Mouse (Mus musculus) adipocyte (in vitro differentiated cells): Measurements from ENCODE around the gene Plekhh3.
A peak's percentile ranks its signal among the peaks of the same experiment; 100 is the strongest.
"Not testable (repeated sequence)": the region's sequence is repeated elsewhere in the genome, so short reads cannot be mapped to it uniquely, and the experiment has no call there.

Experiments used
- DNase-seq: peaks from one replicate; pipeline ENCODE4 v3.0.0-alpha.2; 2016; ENCODE audit warnings: low spot score

Plekhh3 gene

DNA sequence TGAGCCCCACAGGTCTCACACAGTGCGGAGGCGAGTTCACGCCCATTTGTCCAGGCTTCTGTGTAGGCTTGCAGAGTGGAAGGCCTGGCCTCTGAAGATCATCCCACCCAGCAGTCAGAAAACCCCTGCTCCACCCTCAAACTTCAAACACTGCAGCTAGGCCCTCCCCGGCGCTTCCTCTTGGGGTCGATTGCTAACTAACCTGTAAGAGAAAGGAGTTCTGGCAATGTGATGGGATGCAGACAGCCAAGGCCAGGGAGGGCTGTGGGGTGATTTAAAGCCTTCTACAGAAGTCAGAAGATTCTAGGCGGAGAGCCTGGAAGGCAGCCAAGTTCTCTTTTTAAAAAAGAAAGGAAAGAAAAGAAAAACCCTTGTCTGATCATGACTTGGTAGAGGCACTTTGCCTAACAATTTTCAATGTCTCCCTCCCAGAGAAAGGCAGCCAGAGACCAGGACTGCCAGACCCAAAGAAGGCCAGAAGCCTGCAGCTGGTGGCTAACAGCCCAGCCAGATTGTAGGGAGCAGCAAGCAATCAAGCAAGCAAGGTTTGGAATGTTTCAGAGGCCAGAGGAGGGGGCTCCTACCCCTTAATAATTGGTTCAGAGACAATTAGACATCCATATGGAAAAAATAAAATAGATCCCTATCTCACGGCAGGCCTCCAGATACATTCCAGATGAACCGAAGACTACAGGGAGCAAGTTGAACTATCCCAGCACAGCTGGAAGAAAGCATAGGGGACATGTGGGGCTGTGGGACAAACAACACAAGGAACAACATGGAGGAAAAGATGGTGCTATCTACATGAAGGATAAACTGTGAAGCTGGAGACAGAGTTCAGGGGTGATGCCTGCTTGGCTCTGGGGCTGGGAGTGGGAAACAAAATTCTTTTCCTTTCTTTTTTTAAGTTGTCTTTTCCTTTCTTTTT lies 21.7 kb downstream of the Plekhh3 start:
- peak; percentile 64 for DNase-seq

DNA sequence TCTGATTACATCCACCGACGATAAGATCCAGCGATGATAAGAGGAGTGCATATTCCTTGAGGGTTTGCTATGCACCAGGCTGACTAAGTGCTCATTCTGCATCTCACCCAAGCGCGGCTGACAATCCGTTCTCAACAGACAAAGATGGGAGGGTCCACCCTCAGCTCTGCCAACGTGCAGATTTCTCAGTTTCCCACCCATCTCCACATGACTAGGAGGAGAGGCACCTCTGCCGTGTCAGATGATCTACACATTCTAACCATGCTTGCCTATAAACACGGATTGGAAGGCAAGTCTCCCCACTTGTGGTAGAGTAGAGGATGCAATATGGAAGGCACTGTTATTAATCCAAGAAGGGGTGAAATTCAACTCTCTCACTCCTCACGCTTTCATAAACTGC lies 22.4 kb downstream of the Plekhh3 start:
- no peak for DNase-seq

DNA sequence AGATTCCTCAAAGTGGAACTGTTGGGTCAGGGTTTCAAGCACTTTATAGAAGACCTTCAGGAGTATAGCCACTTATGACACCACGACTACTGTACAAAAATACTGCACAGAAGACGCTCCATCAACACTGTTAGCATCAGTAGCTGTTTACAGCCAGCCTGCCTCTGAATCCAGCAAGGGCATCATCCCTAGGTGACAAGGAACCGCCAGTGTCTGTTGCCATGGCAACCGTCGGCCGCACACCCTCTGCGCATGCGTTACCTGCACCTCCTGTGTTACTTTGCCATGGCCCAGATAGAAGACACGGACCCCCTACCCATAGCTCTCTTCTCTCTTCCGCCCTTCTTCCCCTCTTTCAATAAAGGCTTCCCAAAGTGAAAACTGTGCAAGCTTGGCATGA lies 24.8 kb downstream of the Plekhh3 start:
- no peak for DNase-seq

DNA sequence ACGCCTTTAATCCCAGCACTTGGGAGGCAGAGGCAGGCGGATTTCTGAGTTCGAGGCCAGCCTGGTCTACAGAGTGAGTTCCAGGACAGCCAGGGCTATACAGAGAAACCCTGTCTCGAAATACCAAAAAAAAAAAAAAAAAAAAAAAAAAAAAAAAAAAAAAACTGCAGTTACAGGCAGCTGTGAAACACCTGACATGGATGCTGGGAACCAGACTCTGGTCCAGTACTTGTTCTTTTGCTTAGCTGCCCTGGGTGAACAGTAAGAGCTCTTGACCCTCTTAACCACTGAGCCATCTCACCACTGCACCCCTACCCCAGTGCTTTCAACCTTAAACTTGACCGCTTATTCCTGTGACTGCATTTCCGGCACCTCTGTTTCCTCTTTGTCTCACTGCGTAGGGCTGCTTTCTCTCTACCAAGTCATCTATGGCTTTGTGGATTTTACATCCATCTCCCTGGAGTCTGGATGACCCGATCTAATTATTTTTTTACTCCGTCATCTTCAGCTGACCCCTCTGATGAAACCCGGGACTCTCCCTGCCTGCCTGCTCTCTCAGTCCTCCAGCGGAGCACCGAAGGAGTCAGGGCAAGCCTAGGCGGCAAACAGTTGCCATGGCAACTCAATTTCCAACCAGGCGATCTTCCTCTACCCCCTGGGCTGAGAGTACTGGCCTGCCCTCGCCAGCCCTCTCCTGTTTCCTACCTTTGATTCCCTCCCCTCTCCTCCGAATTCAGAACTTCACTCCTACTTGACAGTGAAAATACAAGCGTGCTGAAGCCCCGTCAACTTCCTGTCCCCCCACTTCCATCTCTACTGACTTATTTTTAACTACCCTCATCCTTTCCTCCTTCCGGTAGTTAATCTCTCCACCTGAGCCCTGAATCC lies 27.6 kb downstream of the Plekhh3 start:
- DNase-seq, result no peak

GRCm38 (mm10) chr11:101142215-101142967 lies 28.8 kb downstream of the Plekhh3 start:
- DNase-seq, result no peak

- no peak for DNase-seq
Observed at GRCm38 (mm10) chr11:101141088-101141487, 30.1 kb downstream of the Plekhh3 start.

DNA sequence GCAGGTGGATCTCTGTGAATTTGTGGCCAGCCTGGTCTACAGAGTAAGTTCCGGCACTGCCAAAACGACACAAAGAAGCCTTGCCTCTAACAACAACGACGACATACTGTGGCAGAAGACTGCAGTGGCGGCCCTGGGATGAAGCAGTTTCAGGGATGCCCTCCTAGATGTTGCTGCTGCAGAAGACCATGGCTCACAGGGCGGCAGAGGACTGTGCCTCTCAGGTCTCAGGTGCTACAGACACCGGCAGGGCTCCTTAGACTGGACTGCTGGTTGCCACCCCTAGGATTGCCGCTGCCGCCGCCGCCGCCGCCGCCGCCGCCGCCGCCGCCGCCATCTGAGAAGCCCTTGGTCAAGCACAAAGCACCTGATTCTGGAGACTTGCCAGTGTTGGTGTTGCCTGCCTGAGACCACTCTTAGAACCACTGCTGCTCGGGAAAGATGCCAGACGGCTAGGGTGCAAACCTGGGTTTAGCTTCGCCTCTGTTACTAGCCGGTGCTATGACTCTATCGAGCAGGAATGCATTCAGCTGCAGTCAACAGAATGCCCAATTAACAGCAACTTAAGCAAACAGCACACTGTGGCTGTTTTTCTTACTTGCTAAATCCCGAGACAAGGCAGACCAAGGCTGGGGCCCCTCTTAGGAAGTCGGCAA lies 30.9 kb downstream of the Plekhh3 start:
- no peak for DNase-seq

- no peak for DNase-seq
Observed at GRCm38 (mm10) chr11:101138536-101139181, 32.5 kb downstream of the Plekhh3 start.

DNA sequence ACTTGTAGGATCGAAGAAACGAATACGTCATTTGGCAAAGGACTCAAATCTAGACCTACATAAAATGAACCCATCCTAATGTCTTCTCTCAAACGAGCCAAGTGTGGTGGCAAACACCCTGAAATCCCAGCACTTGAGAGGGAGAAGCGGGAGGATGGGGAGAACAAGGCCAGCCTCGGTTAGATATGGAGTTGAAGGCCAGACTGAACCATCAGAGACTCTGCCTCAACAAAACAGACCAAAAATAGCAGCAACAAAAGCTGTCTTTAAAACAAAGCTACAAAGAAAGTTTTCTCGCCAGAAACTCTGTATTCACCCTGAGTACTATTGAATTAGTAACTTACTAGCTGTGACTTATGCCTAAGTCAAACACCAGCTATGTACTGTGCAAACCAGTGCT lies 34.2 kb downstream of the Plekhh3 start:
- DNase-seq, result no peak

GRCm38 (mm10) chr11:101134217-101134865 lies 36.8 kb downstream of the Plekhh3 start:
- DNase-seq, result no peak

GRCm38 (mm10) chr11:101133037-101133436 lies 38.1 kb downstream of the Plekhh3 start:
- no peak for DNase-seq

DNA sequence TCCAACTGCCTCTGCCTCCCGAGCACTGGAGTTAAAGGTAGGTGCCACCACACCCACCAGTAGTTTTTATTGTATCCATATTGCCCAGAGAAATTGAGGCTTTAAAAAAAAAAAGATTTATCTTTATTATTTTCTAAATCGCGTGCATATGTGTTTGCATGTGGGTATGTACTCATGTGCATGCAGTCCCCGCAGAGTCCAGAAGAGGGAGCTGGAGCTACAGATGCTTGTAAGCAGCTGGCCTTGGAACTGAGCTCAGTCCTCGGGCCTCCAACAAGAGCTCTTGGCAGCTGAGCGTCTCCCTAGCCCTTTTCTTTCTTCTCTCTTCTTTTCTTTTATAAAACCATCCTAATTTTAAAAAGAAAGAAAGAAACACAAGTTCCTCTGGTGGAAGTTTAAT lies 39.5 kb downstream of the Plekhh3 start:
- peak; percentile 61 for DNase-seq

GRCm38 (mm10) chr11:101131187-101131586 lies 40.0 kb downstream of the Plekhh3 start:
- DNase-seq, result peak; percentile 69

DNA sequence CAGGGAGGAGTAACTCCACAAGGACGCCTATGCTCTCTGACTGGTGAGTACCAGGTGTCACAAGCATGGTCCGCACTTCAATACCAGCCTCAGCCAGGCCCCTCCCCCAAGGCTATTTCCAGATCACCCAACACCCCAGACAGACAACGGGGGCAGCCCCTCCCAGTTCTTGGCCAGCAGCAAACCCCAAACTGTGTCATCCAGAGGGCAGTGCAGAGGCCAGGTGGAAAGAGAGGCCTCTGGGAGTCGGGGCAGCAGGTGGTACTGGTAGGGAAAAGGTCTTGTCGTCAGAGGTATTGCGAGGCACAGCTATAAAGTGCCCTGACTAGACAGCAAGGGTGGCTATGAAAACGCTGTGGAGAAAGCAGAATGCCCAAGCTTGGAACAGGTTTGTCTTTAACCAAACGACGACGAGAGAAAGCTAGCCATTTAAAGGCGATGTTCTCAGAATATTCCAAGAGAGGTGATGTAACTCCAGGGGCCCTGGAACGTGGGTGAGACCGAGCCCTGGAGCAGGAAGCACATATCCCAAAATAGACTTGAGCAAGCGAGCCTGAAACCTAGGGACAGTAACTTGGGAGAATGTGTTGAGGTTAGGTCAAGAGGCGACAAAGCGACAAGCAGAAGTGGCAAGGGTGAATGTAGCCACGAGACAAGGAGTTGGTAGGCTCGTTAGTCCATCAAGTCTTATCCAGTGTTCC lies 40.9 kb downstream of the Plekhh3 start:
- DNase-seq, result peak; percentile 35

- no peak for DNase-seq
Observed at GRCm38 (mm10) chr11:101128996-101129577, 42.1 kb downstream of the Plekhh3 start.

DNA sequence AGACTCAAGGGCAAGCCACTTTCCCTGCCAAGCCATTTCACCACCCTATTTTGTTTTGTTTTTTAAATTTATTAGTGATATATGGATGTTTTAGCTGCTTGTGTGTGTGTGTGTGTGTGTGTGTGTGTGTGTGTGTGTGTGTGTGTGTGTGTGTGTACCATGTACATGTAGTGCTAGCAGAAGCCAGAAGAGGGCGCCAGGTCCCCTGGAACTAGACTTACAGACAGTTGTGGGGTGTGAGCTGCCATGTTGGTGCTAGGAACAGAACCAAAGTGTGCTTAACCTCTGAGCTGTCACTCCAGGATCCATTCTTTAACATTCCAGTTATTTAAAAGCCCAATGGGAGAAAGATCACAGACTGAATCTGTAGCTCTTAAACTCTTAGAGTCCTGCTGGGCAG lies 44.1 kb downstream of the Plekhh3 start:
- no peak for DNase-seq

DNA sequence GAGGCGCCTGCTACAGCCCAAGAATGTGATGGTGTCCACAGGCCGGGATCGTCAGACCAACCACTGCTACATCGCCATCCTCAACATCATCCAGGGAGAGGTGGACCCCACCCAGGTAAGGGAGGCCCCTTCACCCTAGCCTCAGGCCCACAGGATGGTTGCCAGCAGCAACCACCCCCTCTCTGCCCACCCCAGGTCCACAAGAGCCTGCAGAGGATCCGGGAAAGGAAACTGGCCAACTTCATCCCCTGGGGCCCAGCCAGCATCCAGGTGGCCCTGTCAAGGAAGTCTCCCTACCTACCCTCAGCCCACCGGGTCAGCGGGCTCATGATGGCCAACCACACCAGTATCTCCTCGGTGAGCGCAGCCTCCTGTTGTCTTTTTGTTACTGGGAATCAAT lies 46.1 kb downstream of the Plekhh3 start:
- not testable (repeated sequence) for DNase-seq

GRCm38 (mm10) chr11:101124494-101124893 lies 46.7 kb downstream of the Plekhh3 start:
- DNase-seq, result not testable (repeated sequence)

- DNase-seq, result no peak
Observed at GRCm38 (mm10) chr11:101120545-101121188, 50.5 kb downstream of the Plekhh3 start.
